In the genomic region with DNA sequence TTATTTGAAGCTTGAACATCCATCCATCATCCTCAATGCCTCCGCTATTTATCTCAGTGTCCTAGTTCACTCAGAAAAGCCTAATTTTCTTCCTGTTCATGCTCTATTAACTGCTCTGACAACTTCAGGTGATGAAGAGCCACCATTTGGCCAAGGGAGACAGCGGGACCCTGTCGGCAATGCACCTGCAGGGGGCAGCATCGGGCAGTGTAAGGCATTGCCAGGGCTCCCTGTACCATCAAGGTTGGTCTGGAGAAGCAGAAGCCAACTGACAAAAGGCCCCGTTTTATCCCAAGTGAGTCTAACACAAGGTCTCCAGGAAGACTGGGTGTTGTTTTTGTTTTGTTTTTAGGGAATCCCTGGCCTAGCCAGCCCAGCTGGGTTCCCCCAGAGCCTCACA, we compare ENCODE assay signal across 8 mouse cellular contexts. TPM values are rescaled to one million over a fixed set of nuclear protein-coding genes. Genes with fewer than 3 reads are reported as not detected.
DNase-seq lines count a peak whose midpoint lies in the region; ATAC-seq lines count a peak whose summit lies in the region.

No protein-coding gene starts in this region.

- H3K4me2 ChIP-seq in intestine, embryonic 15.5 days (replicated peaks): no peak overlapping the region

- H3K9ac ChIP-seq in intestine, embryonic 15.5 days: no peak overlapping the region

- peaks cover 26% of the 10 kb centered on the region for H3K4me1 ChIP-seq in intestine, embryonic 15.5 days (replicated peaks)
- H3K4me1 ChIP-seq in midbrain, embryonic 10.5 days: peaks cover 48% of the 10 kb centered on the region

- H3K36me3 ChIP-seq in intestine, embryonic 15.5 days: no peaks in the 10 kb centered on the region
- no peaks in the 10 kb centered on the region for H3K36me3 ChIP-seq in midbrain, embryonic 10.5 days

- 5% methylated on average over 5 of the region's 5 CpGs for WGBS in intestine, embryonic 15.5 days
- WGBS in midbrain, embryonic 10.5 days: 5% methylated on average over 5 of the region's 5 CpGs

- peak; percentile 81 for ATAC-seq in intestine, embryonic 15.5 days

- H3K27ac ChIP-seq in intestine, embryonic 15.5 days: no peak overlapping the region
- peak overlapping the region; percentile 77 for H3K27ac ChIP-seq in midbrain, embryonic 10.5 days (replicated peaks)

- intact Hi-C loops in left cerebral cortex, postnatal 25 days (cut with DNase I): loop anchor here (1.0 kb wide), 3 partner anchors 50 to 169 kb away; partner anchors contain the start of gene Ier5

- H3K4me3 ChIP-seq in intestine, embryonic 15.5 days (replicated peaks): no peak overlapping the region
- no peak overlapping the region for H3K4me3 ChIP-seq in midbrain, embryonic 10.5 days

- no peaks in the 10 kb centered on the region for H3K9me3 ChIP-seq in intestine, embryonic 15.5 days
- H3K9me3 ChIP-seq in midbrain, embryonic 10.5 days (replicated peaks): no peaks in the 10 kb centered on the region

- peak; percentile 89 to 97 for DNase-seq in adrenal gland, adult (ENCODE audit: inconsistent age in 2 of 2, low spot score in 1 of 2)
- peak; percentile 95 for DNase-seq in embryo, embryonic 10.5 days (ENCODE audit: low spot score)
- DNase-seq in gastrocnemius, postnatal 25 days: peak; percentile 79
- peak; percentile 92 to 93 for DNase-seq in left cerebral cortex, postnatal 25 days (ENCODE audit: low spot score in 2 of 2)
- peak; percentile 89 for DNase-seq in midbrain, embryonic 10.5 days (ENCODE audit: low spot score)
- peak; percentile 82 to 88 for DNase-seq in right cerebral cortex, postnatal 36 days (ENCODE audit: low spot score in 2 of 2)
- DNase-seq in yolk sac, embryonic 10.5 days (ENCODE audit: low spot score): peak; percentile 79

- no peaks in the 10 kb centered on the region for H3K27me3 ChIP-seq in intestine, embryonic 15.5 days (replicated peaks)
- peaks cover 14% of the 10 kb centered on the region for H3K27me3 ChIP-seq in midbrain, embryonic 10.5 days (ENCODE audit: low read depth, poor library complexity, severe bottlenecking)

RNA-seq across cellular contexts. Expression of gene Ier5, which starts 50.5 kb away (rescaled TPM):
- 1 to 10 TPM; 5.5 to 7.5 TPM for total RNA-seq in gastrocnemius, postnatal 25 days (2021)
- polyA plus RNA-seq in intestine, embryonic 15.5 days (2015; fragmentation: Nextera tagmentation; extraction: Ambion mirVana): 3.8 and 4.8 TPM in 2 replicates
- 10 to 100 TPM; 45.6 to 62.4 TPM for total RNA-seq in left cerebral cortex, postnatal 25 days (2021)
- 4.0 and 4.3 TPM in 2 replicates for polyA plus RNA-seq in midbrain, embryonic 10.5 days (2016; fragmentation: Nextera tagmentation; extraction: Ambion mirVana)

Comparison
In these comparisons a context has a peak if more than half of its experiments do, and no peak if none do; other contexts are left out.
1. RNA of gene Ier5, which starts 50.5 kb away (total RNA-seq): 45.6 to 62.4 TPM in left cerebral cortex, postnatal 25 days; 5.5 to 7.5 TPM in gastrocnemius, postnatal 25 days; every median in the first group is over 4 times any median in the second.
2. Peak in every context shown above with its lines, with median percentiles within 50 percentile points of each other: DNase-seq.